Mouse (Mus musculus) MEL (cell line): ENCODE results near the gene Hmox1. TPM values are rescaled to one million over a fixed set of nuclear protein-coding genes. Genes with fewer than 3 reads are reported as not detected.

Experiments used
- DNase-seq: peaks from one replicate; pipeline ENCODE4 v3.0.0; 2011; ENCODE audit warnings: low read depth, low spot score
- H3K27ac ChIP-seq: 2 replicates; pipeline ENCODE4 v1.5.1; 2012; ENCODE audit warnings: low read depth, mild to moderate bottlenecking, control low read depth, low read length, moderate library complexity; ENCODE audit not compliant: control insufficient read depth
- H3K27me3 ChIP-seq, 2 experiments: fragments of 150-350 bp in 1 of 2; sonication (generic) in 1 of 2; 2 replicates each; pipeline ENCODE4 v1.6.1; 2012; ENCODE audit warnings: low read length in 2 of 2, mild to moderate bottlenecking in 2 of 2, improper control_type of control experiment in 1 of 2, moderate library complexity in 1 of 2; ENCODE audit not compliant: insufficient read depth in 2 of 2, control insufficient read depth in 1 of 2
- H3K36me3 ChIP-seq, 2 experiments: 2 replicates each; pipeline ENCODE4 v1.6.1; 2012 to 2014; ENCODE audit warnings: low read length in 2 of 2, improper control_type of control experiment in 1 of 2, inconsistent platforms in 1 of 2, mild to moderate bottlenecking in 1 of 2; ENCODE audit not compliant: insufficient read depth in 2 of 2, control insufficient read depth in 1 of 2
- H3K4me1 ChIP-seq, 2 experiments: fragments of 150-350 bp in 1 of 2; sonication (generic) in 1 of 2; 2 replicates each; pipeline ENCODE4 v1.6.1; 2012; ENCODE audit warnings: low read length in 2 of 2, improper control_type of control experiment in 1 of 2, mild to moderate bottlenecking in 1 of 2; ENCODE audit not compliant: insufficient read depth in 2 of 2, control insufficient read depth in 1 of 2
- H3K4me3 ChIP-seq, 2 experiments: fragments of 150-350 bp in 1 of 2; sonication (generic) in 1 of 2; 2 replicates each; pipeline ENCODE4 v1.5.1; 2012; ENCODE audit warnings: low read depth in 2 of 2, low read length in 2 of 2, mild to moderate bottlenecking in 2 of 2, moderate library complexity in 2 of 2, control low read depth in 1 of 2, improper control_type of control experiment in 1 of 2; ENCODE audit not compliant: control insufficient read depth in 1 of 2, insufficient read depth in 1 of 2
- H3K79me2 ChIP-seq: 2 replicates; pipeline ENCODE4 v1.6.1; 2012; ENCODE audit warnings: mild to moderate bottlenecking, low read length, moderate library complexity; ENCODE audit not compliant: control insufficient read depth, poor library complexity, insufficient read depth
- H3K9ac ChIP-seq: 2 replicates; pipeline ENCODE4 v1.6.1; 2012; ENCODE audit warnings: low read depth, mild to moderate bottlenecking, control low read depth, low read length, moderate library complexity; ENCODE audit not compliant: control insufficient read depth, poor library complexity, severe bottlenecking
- H3K9me3 ChIP-seq: fragments of 150-350 bp; sonication (generic); replicated peaks from 2 replicates; pipeline ENCODE4 v1.6.1; 2012; ENCODE audit warnings: mild to moderate bottlenecking, low read length, improper control_type of control experiment, moderate library complexity; ENCODE audit not compliant: insufficient read depth
- BHLHE40 ChIP-seq: IDR thresholded peaks from 2 replicates; pipeline ENCODE4 v1.6.1; 2012; ENCODE audit warnings: low read depth, mild to moderate bottlenecking, inconsistent platforms, low read length, improper control_type of control experiment, borderline replicate concordance
- CHD1 ChIP-seq: IDR thresholded peaks from 2 replicates; pipeline ENCODE4 v1.6.1; 2012; ENCODE audit warnings: low read depth, mild to moderate bottlenecking, inconsistent platforms, low read length, improper control_type of control experiment
- CHD2 ChIP-seq: IDR thresholded peaks from 2 replicates; pipeline ENCODE4 v1.6.1; 2011; ENCODE audit warnings: low read length, improper control_type of control experiment
- CTCF ChIP-seq, 3 experiments: IDR thresholded peaks in 2 of 3; conservative IDR thresholded peaks in 1 of 3; 2 replicates each; pipeline ENCODE4 v1.5.1; 2011 to 2012; ENCODE audit warnings: low read length in 3 of 3, low read depth in 2 of 3, mild to moderate bottlenecking in 2 of 3, improper control_type of control experiment in 1 of 3, inconsistent platforms in 1 of 3, mixed read lengths in 1 of 3, moderate library complexity in 1 of 3; ENCODE audit not compliant: control insufficient read depth in 1 of 3, insufficient read depth in 1 of 3, poor library complexity in 1 of 3, severe bottlenecking in 1 of 3
- E2F4 ChIP-seq: IDR thresholded peaks from 2 replicates; pipeline ENCODE4 v1.6.1; 2011; ENCODE audit warnings: low read depth, low read length, improper control_type of control experiment, borderline replicate concordance
- ELF1 ChIP-seq: IDR thresholded peaks from 2 replicates; pipeline ENCODE4 v1.6.1; 2014; ENCODE audit warnings: low read depth, mild to moderate bottlenecking, inconsistent platforms, low read length, improper control_type of control experiment, moderate library complexity
- ETS1 ChIP-seq: IDR thresholded peaks from 2 replicates; pipeline ENCODE4 v1.6.1; 2012; ENCODE audit warnings: low read depth, mild to moderate bottlenecking, inconsistent platforms, low read length, improper control_type of control experiment, moderate library complexity
- HCFC1 ChIP-seq: IDR thresholded peaks from 2 replicates; pipeline ENCODE4 v1.6.1; 2012; ENCODE audit warnings: low read depth, mild to moderate bottlenecking, inconsistent platforms, low read length, improper control_type of control experiment, moderate library complexity
- JUND ChIP-seq: IDR thresholded peaks from 2 replicates; pipeline ENCODE4 v1.6.1; 2011; ENCODE audit warnings: low read depth, mild to moderate bottlenecking, improper control_type of control experiment, low read length
- KAT2A ChIP-seq: conservative IDR thresholded peaks from 2 replicates; pipeline ENCODE4 v1.6.1; 2012; ENCODE audit warnings: low read depth, low read length, improper control_type of control experiment, inconsistent platforms
- MAFK ChIP-seq: IDR thresholded peaks from 2 replicates; pipeline ENCODE4 v1.6.1; 2011; ENCODE audit warnings: low read depth, mild to moderate bottlenecking, low read length, improper control_type of control experiment, borderline replicate concordance
- MAX ChIP-seq: IDR thresholded peaks from 2 replicates; pipeline ENCODE4 v1.6.1; 2011; ENCODE audit warnings: low read length, improper control_type of control experiment
- MAZ ChIP-seq: IDR thresholded peaks from 2 replicates; pipeline ENCODE4 v1.6.1; 2012; ENCODE audit warnings: low read depth, mild to moderate bottlenecking, inconsistent platforms, low read length, improper control_type of control experiment
- MEF2A ChIP-seq: IDR thresholded peaks from 2 replicates; pipeline ENCODE4 v1.6.1; 2014; ENCODE audit warnings: low read depth, mild to moderate bottlenecking, inconsistent platforms, low read length, improper control_type of control experiment; ENCODE audit not compliant: poor library complexity, insufficient replicate concordance, severe bottlenecking; ENCODE audit errors: extremely low read depth
- MXI1 ChIP-seq: IDR thresholded peaks from 2 replicates; pipeline ENCODE4 v1.6.1; 2011; ENCODE audit warnings: mild to moderate bottlenecking, low read depth, low read length, improper control_type of control experiment
- NELFE ChIP-seq: IDR thresholded peaks from 2 replicates; pipeline ENCODE4 v1.6.1; 2011; ENCODE audit warnings: low read depth, low read length, improper control_type of control experiment
- NRF1 ChIP-seq: IDR thresholded peaks from 2 replicates; pipeline ENCODE4 v1.6.1; 2014; ENCODE audit warnings: low read depth, mild to moderate bottlenecking, inconsistent platforms, low read length, improper control_type of control experiment, moderate library complexity; ENCODE audit not compliant: poor library complexity, insufficient read depth, severe bottlenecking
- POLR2AphosphoS2 ChIP-seq: IDR thresholded peaks from 2 replicates; pipeline ENCODE4 v1.6.1; 2011; ENCODE audit warnings: low read length, improper control_type of control experiment
- POLR2AphosphoS5 ChIP-seq: IDR thresholded peaks from 2 replicates; pipeline ENCODE4 v1.6.1; 2012; ENCODE audit warnings: low read depth, borderline replicate concordance, mild to moderate bottlenecking, inconsistent platforms, low read length, moderate library complexity, mixed read lengths
- RAD21 ChIP-seq: IDR thresholded peaks from 2 replicates; pipeline ENCODE4 v1.6.1; 2011; ENCODE audit warnings: mild to moderate bottlenecking, low read depth, low read length, improper control_type of control experiment
- RCOR1 ChIP-seq: IDR thresholded peaks from 2 replicates; pipeline ENCODE4 v1.6.1; 2012; ENCODE audit warnings: low read depth, mild to moderate bottlenecking, inconsistent platforms, low read length, improper control_type of control experiment
- SIN3A ChIP-seq: IDR thresholded peaks from 2 replicates; pipeline ENCODE4 v1.6.1; 2012; ENCODE audit warnings: low read length, improper control_type of control experiment, inconsistent platforms
- SMC3 ChIP-seq: IDR thresholded peaks from 2 replicates; pipeline ENCODE4 v1.6.1; 2011; ENCODE audit warnings: low read depth, low read length, improper control_type of control experiment
- TCF12 ChIP-seq: IDR thresholded peaks from 2 replicates; pipeline ENCODE4 v1.6.1; 2014; ENCODE audit warnings: low read depth, mild to moderate bottlenecking, inconsistent platforms, low read length, improper control_type of control experiment, moderate library complexity
- USF1 ChIP-seq: IDR thresholded peaks from 2 replicates; pipeline ENCODE4 v1.6.1; 2014; ENCODE audit warnings: low read depth, mild to moderate bottlenecking, inconsistent platforms, low read length, improper control_type of control experiment, moderate library complexity
- ZC3H11A ChIP-seq: IDR thresholded peaks from 2 replicates; pipeline ENCODE4 v1.6.1; 2012; ENCODE audit warnings: low read depth, mild to moderate bottlenecking, inconsistent platforms, low read length, improper control_type of control experiment
- ZKSCAN1 ChIP-seq: IDR thresholded peaks from 2 replicates; pipeline ENCODE4 v1.6.1; 2012; ENCODE audit warnings: low read depth, mild to moderate bottlenecking, inconsistent platforms, low read length, improper control_type of control experiment, moderate library complexity
- ZMIZ1 ChIP-seq: IDR thresholded peaks from 2 replicates; pipeline ENCODE4 v1.6.1; 2012; ENCODE audit warnings: low read depth, mild to moderate bottlenecking, inconsistent platforms, low read length, improper control_type of control experiment, moderate library complexity
- ZNF384 ChIP-seq: IDR thresholded peaks from 2 replicates; pipeline ENCODE4 v1.6.1; 2012; ENCODE audit warnings: low read depth, mild to moderate bottlenecking, inconsistent platforms, low read length, improper control_type of control experiment
- polyA plus RNA-seq, 2 experiments: library from polyadenylated mRNA; stranded (reverse) in 1 of 2; unstranded in 1 of 2; fragments of >175 nt in 1 of 2; fragments of >200 nt in 1 of 2; gene quantifications; 2 replicates each; pipeline versions ENCODE4 v1.2.1 to v1.2.4; 2012; ENCODE audit warnings: low replicate concordance in 2 of 2, low read depth in 1 of 2; ENCODE audit not compliant: insufficient read length in 2 of 2, insufficient read depth in 1 of 2, missing spikeins in 1 of 2
- total RNA-seq: library from RNA; depleted of rRNA; stranded (reverse); fragments of 300-350 nt; gene quantifications from 2 replicates; pipeline ENCODE4 v1.2.3, GENCODE M21; 2012

Gene Hmox1
- total and polyA plus RNA-seq, 3 experiments, result 11.1 to 72.4 TPM; not detected in 1

- TF ChIP-seq ZNF384, result peak; percentile 91
- no peak; the same call in 1 of the 2 replicates for TF ChIP-seq MXI1
- TF ChIP-seq BHLHE40, result 0 out of 2 replicates have a peak, but pooled peaks have one; percentile 6
- TF ChIP-seq RCOR1, result no peak
- TF ChIP-seq POLR2AphosphoS5, result no peak
- TF ChIP-seq CHD1, result no peak
- TF ChIP-seq TCF12, result no peak
- no peak for TF ChIP-seq KAT2A
- no peak for TF ChIP-seq NRF1
- TF ChIP-seq ELF1, result no peak
- no peak for TF ChIP-seq MAZ
- TF ChIP-seq, all 39 proteins: peak for 2
- Histone ChIP-seq H3K9me3 (no peaks in the 10 kb centered on the region), H3K4me3 (no peak overlapping the region; a peak in 1 of 4 replicates), H3K4me1 (peaks cover 39 to 56% of the 10 kb centered on the region in 2 experiments), H3K79me2 (no peaks in the 10 kb centered on the region), H3K9ac (peak overlapping the region; percentile 34), H3K27me3 (no peaks in the 10 kb centered on the region), H3K27ac (peak overlapping the region; percentile 43), H3K36me3 (peaks cover 0 to 53% of the 10 kb centered on the region in 2 experiments; a peak in 2 of 4 replicates)
- peak; percentile 44 for DNase-seq
Measured at GRCm38 (mm10) chr8:75084382-75085064, 8.9 kb upstream of the Hmox1 start.

DNA sequence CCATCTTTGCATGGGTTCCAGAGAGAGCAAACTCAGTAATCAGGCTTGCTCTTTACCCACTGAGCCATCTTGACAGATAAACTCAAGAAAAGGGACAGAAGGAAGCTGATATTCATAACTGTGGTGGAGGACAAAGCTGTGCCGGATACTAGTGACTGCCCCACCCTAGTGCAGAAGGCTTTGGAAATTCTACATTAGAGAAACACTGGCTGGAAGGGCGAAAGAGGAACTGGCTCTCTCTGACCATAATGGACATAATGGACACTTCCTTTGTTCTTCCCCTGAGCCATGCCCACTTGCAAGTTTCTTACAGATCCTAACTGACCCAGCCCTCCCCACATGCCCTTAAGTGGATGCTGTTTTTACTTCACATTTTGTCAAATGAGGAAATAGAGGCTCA, 7.4 kb upstream of the Hmox1 start:
- Histone ChIP-seq H3K36me3 (peaks cover 0 to 56% of the 10 kb centered on the region in 2 experiments; a peak in 2 of 4 replicates), H3K79me2 (no peaks in the 10 kb centered on the region), H3K9me3 (no peaks in the 10 kb centered on the region), H3K9ac (no peak overlapping the region), H3K27ac (peak overlapping the region; percentile 43), H3K4me3 (no peak overlapping the region), H3K27me3 (no peaks in the 10 kb centered on the region), H3K4me1 (peaks cover 39 to 62% of the 10 kb centered on the region in 2 experiments)
- peak; percentile 72 for DNase-seq
- TF ChIP-seq MXI1 (no peak; the same call in 1 of the 2 replicates), ETS1 (no peak; the same call in 1 of the 2 replicates), CHD2 (no peak), JUND (no peak), MAX (no peak), ELF1 (no peak), RAD21 (no peak), ZKSCAN1 (no peak), SIN3A (0 out of 2 replicates have a peak, but pooled peaks have one; percentile 50), ZMIZ1 (no peak), MAFK (no peak), NRF1 (no peak), NELFE (no peak), CTCF (IDR thresholded peaks at IDR 0.05 in 2 of 3, conservative IDR thresholded peaks at IDR 0.05 in 1 of 3; ENCODE audit: control insufficient read depth in 1 of 3, insufficient read depth in 1 of 3, low read depth in 2 of 3, low read length in 3 of 3, poor library complexity in 1 of 3, severe bottlenecking in 1 of 3) (no peak), HCFC1 (no peak), E2F4 (no peak), SMC3 (no peak), RCOR1 (0 out of 2 replicates have a peak, but pooled peaks have one; percentile 23), POLR2AphosphoS5 (no peak), ZC3H11A (no peak), POLR2AphosphoS2 (no peak), USF1 (no peak), TCF12 (0 out of 2 replicates have a peak, but pooled peaks have one; percentile 32), MEF2A (no peak)
